10 mouse cellular contexts compared by ENCODE assay signal in the genomic region with DNA sequence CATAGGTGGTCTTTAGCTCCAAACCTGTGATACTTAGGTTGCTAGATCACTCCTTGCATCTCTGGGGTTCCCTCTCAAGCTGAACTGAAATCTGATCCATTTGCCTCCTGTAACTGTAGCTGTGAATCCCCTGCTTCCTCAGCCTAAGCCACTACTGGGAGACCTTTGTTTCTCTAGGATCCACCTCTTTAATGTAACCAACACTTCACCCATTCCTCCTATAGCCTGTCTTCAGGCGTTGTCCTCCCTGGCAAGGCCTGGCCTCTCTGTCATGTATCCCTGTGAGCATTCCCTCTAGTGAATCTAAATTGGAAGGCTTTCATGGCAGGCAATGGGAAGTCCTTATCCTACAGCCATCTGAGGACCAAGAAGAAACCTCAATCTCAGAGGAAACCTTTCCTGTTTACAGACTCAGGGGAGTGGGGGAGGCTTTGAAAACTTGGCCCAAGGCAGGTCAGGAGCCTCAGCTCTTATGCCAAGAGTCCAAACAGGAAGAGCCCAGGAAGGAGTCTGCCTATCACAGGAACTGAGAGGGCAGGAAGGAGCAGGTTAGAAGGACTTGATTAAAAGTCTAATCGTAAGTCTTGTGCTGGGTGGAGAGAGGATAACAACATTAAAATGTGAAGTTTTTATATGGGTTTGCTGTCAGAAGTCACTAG. TPM values are rescaled to one million over a fixed set of nuclear protein-coding genes. Genes with fewer than 3 reads are reported as not detected.
DNase-seq lines count a peak whose midpoint lies in the region; ATAC-seq and TF ChIP-seq lines count a peak whose summit lies in the region.
"Had no signal": no experiment of that assay in that cellular context is flagged by ENCODE, and none has a peak within 500 bp of the region (broad histone marks: within the 10 kb centered on the region; RNA-seq: fewer than 3 reads in every experiment).

No protein-coding gene starts in this region.

- H3K36me3 ChIP-seq in spleen, adult 2 months (ENCODE audit: control insufficient read depth, insufficient read depth, low read length): no peaks in the 10 kb centered on the region
- H3K36me3 ChIP-seq in limb, embryonic 12.5 days: no peaks in the 10 kb centered on the region
- no peaks in the 10 kb centered on the region for H3K36me3 ChIP-seq in forebrain, embryonic 13.5 days (ENCODE audit: poor library complexity, severe bottlenecking)
- H3K36me3 ChIP-seq: G1E had no signal

- DNase-seq in spleen, adult 2 months (ENCODE audit: low read depth in 1 of 2, low spot score in 2 of 2): no peak
- DNase-seq in spleen, adult 12 weeks (ENCODE audit: low spot score): no peak
- DNase-seq in heart, postnatal 10 days: peak; percentile 55 to 57
- DNase-seq in naive thymus-derived CD4-positive, alpha-beta T cell, adult 2 months (ENCODE audit: low read depth): peak; percentile 48
- DNase-seq in left cerebral cortex, postnatal 4 days: no peak
- DNase-seq in ovary, postnatal 36 days (ENCODE audit: low spot score): no peak
- DNase-seq: thymus, adult 18-20 months had no signal

- ATAC-seq in limb, embryonic 12.5 days (ENCODE audit: insufficient number of reproducible peaks, insufficient read depth, low FRiP score, low TSS enrichment, low read depth): no peak
- ATAC-seq in forebrain, embryonic 13.5 days: no peak

- H3K27ac ChIP-seq in spleen, adult 2 months (ENCODE audit: insufficient read depth, low read length): peak overlapping the region; percentile 10; the same call in 1 of the 2 replicates
- H3K27ac ChIP-seq in limb, embryonic 12.5 days: 0 out of 2 replicates have a peak overlapping the region, but pooled peaks have one; percentile 23
- no peak overlapping the region for H3K27ac ChIP-seq in forebrain, embryonic 13.5 days

- H3K4me2 ChIP-seq in limb, embryonic 12.5 days: no peak overlapping the region
- H3K4me2 ChIP-seq in forebrain, embryonic 13.5 days: no peak overlapping the region

- no peak overlapping the region for H3K4me3 ChIP-seq in spleen, adult 2 months (ENCODE audit: extremely low read depth, insufficient read depth, insufficient read length)
- no peak overlapping the region for H3K4me3 ChIP-seq in limb, embryonic 12.5 days (replicated peaks)
- H3K4me3 ChIP-seq in forebrain, embryonic 13.5 days: no peak overlapping the region

- TF ChIP-seq POLR2A in spleen, adult 2 months (IDR thresholded peaks at IDR 0.05; ENCODE audit: low read depth, low read length): no peak

- no peaks in the 10 kb centered on the region for H3K9me3 ChIP-seq in limb, embryonic 12.5 days
- no peaks in the 10 kb centered on the region for H3K9me3 ChIP-seq in forebrain, embryonic 13.5 days (replicated peaks)
- H3K9me3 ChIP-seq: G1E had no signal

- WGBS in spleen, adult 2 months: 48% methylated on average over 2 of the region's 2 CpGs
- 73% methylated on average over 2 of the region's 2 CpGs for WGBS in limb, embryonic 12.5 days
- WGBS in forebrain, embryonic 13.5 days: 90% methylated on average over 2 of the region's 2 CpGs

- intact Hi-C loops in heart, postnatal 10 days (cut with DNase I): loop anchor here (1.0 kb wide), 1 partner anchor 50 kb away; no protein-coding TSS in a partner anchor
- intact Hi-C loops in left cerebral cortex, postnatal 4 days (cut with DNase I): no loop called here

- no peaks in the 10 kb centered on the region for H3K27me3 ChIP-seq in spleen, adult 2 months (ENCODE audit: control insufficient read depth, insufficient read depth, low read length)
- no peaks in the 10 kb centered on the region for H3K27me3 ChIP-seq in limb, embryonic 12.5 days
- no peaks in the 10 kb centered on the region for H3K27me3 ChIP-seq in forebrain, embryonic 13.5 days

- TF ChIP-seq CTCF in spleen, adult 2 months (IDR thresholded peaks at IDR 0.05; ENCODE audit: extremely low read depth, insufficient read depth, insufficient read length, insufficient replicate concordance): no peak

- H3K4me1 ChIP-seq in spleen, adult 2 months (ENCODE audit: control insufficient read depth, insufficient read depth, insufficient read length): peaks cover 7% of the 10 kb centered on the region; the same call in 1 of the 2 replicates
- H3K4me1 ChIP-seq in limb, embryonic 12.5 days (replicated peaks): peaks cover 29% of the 10 kb centered on the region
- H3K4me1 ChIP-seq in forebrain, embryonic 13.5 days: peaks cover 33% of the 10 kb centered on the region

- H3K9ac ChIP-seq in limb, embryonic 12.5 days (replicated peaks): no peak overlapping the region
- no peak overlapping the region for H3K9ac ChIP-seq in forebrain, embryonic 13.5 days

RNA-seq across cellular contexts. Expression of a gene that starts 28.7 kb away (rescaled TPM):
- 8.1 and 9.1 TPM in 2 replicates for polyA plus RNA-seq in spleen, adult 2 months (2012; rRNA removed)
- 100 to 1,000 TPM; 137 to 189 TPM for total RNA-seq in heart, postnatal 10 days (2021)
- polyA plus RNA-seq in limb, embryonic 12.5 days (2016; fragmentation: Nextera tagmentation; extraction: Ambion mirVana): 50.6 and 52.1 TPM in 2 replicates
- 10 to 100 TPM; 53.6 to 63.6 TPM for total RNA-seq in left cerebral cortex, postnatal 4 days (2021)
- 54.4 and 55.9 TPM in 2 replicates for polyA plus RNA-seq in forebrain, embryonic 13.5 days (2015; fragmentation: Nextera tagmentation; extraction: Ambion mirVana)
- polyA plus RNA-seq: G1E had no signal

Comparison
In these comparisons a context has a peak if more than half of its experiments do, and no peak if none do; other contexts are left out.
1. DNase-seq: peak in heart, postnatal 10 days (2 of 2) and naive thymus-derived CD4-positive, alpha-beta T cell, adult 2 months (single experiment); none in spleen, adult 2 months (0 of 2), spleen, adult 12 weeks (single experiment), left cerebral cortex, postnatal 4 days (single experiment) and ovary, postnatal 36 days (single experiment).